Mouse (Mus musculus) neural tube, embryonic 13.5 days (tissue): Measurements from ENCODE around the gene Mmadhc. TPM values are rescaled to one million over a fixed set of nuclear protein-coding genes. Genes with fewer than 3 reads are reported as not detected.

Source experiments
- ATAC-seq: fragments of 200-750 bp; cut with Nextera tagmentation; 2 replicates; pipeline ENCODE4 v1.8.0; 2017; ENCODE audit warnings: low read depth, mild to moderate bottlenecking, moderate TSS enrichment, moderate library complexity
- H3K27ac ChIP-seq: fragments of 300-500 bp; sonication (generic); replicated peaks from 2 replicates; pipeline ENCODE4 v1.5.1; 2015; ENCODE audit warnings: moderate library complexity, mild to moderate bottlenecking, inconsistent platforms
- H3K27me3 ChIP-seq: fragments of 300-500 bp; sonication (generic); 2 replicates; pipeline ENCODE4 v1.6.1; 2015; ENCODE audit warnings: mild to moderate bottlenecking, inconsistent platforms
- H3K36me3 ChIP-seq: fragments of 300-500 bp; sonication (generic); 2 replicates; pipeline ENCODE4 v1.6.1; 2015; ENCODE audit warnings: mild to moderate bottlenecking, inconsistent platforms
- H3K4me1 ChIP-seq: fragments of 300-500 bp; sonication (generic); replicated peaks from 2 replicates; pipeline ENCODE4 v1.6.1; 2015; ENCODE audit warnings: inconsistent platforms
- H3K4me2 ChIP-seq: fragments of 300-500 bp; sonication (generic); 2 replicates; pipeline ENCODE4 v1.6.1; 2015; ENCODE audit warnings: inconsistent platforms, mild to moderate bottlenecking, moderate library complexity
- H3K4me3 ChIP-seq: fragments of 300-500 bp; sonication (generic); 2 replicates; pipeline ENCODE4 v1.5.1; 2015; ENCODE audit warnings: mild to moderate bottlenecking, inconsistent platforms
- H3K9ac ChIP-seq: fragments of 300-500 bp; sonication (generic); 2 replicates; pipeline ENCODE4 v1.6.1; 2015; ENCODE audit warnings: moderate library complexity, mild to moderate bottlenecking, inconsistent platforms
- H3K9me3 ChIP-seq: fragments of 300-500 bp; sonication (generic); 2 replicates; pipeline ENCODE4 v1.6.1; 2016; ENCODE audit warnings: inconsistent platforms
- WGBS: fragments of 180-500 bp; shearing (Covaris S2); methylation state at CpG from one replicate; pipeline ENCODE4 v1.1.7; 2015; 5-methylcytosine and 5-hydroxymethylcytosine counted together
- polyA plus RNA-seq: library from polyadenylated mRNA; unstranded; fragments of >200 nt; fragmentation: Nextera tagmentation; extraction: Ambion mirVana; gene quantifications from 2 replicates; pipeline ENCODE4 v1.2.1, GENCODE M21; 2015

Mmadhc gene
- polyA plus RNA-seq, 1 experiment from 2014 or later: 143 TPM

DNA sequence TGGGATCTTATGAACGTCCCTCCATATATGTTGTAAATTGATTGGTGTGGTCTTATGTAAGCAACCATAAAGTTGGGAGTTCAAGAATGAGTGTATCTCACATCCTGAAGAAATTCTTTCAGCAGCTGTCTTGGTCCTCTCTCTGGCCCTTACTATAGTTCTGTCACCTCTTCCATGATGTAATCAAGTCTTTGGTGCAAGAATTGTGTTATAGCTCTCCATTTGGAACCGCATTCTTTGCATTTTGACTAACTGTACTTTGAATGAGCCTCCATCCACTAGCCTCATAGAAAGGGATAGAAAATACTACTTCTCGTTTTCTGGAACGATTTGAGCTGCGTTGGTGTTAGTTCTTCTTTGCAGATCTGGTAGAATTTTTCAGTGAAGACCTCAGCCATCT is 41.6 kb downstream of the Mmadhc start:
- Histone ChIP-seq H3K4me1 (no peaks in the 10 kb centered on the region), H3K4me3 (no peak overlapping the region), H3K36me3 (no peaks in the 10 kb centered on the region), H3K9me3 (no peaks in the 10 kb centered on the region), H3K4me2 (no peak overlapping the region), H3K27me3 (no peaks in the 10 kb centered on the region), H3K27ac (no peak overlapping the region), H3K9ac (no peak overlapping the region)
- no peak for ATAC-seq
- 90% methylated on average over 5 of the region's 5 CpGs for WGBS

DNA sequence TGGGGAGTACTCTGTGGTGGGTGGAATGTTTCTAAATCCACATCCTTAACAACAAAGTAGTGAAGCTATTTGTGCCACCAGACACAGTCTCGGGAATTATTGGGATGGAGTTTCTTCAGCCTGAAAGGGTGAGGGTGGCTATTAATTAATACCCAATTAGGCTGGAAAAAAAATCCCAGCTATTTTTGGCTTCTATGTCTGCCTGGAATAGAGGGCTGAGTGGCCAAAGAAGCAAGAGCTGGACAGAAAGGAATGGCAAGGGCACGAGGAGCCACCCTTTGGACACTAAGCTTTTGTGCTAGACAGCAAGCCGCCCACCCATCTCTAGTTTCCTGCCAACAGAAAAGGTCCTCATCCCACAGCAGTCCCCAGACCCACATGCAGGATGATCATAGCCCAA is 48.0 kb downstream of the Mmadhc start:
- H3K4me3 ChIP-seq: no peak overlapping the region
- no peaks in the 10 kb centered on the region for H3K36me3 ChIP-seq
- 92% methylated on average over 3 of the region's 3 CpGs for WGBS
- H3K4me2 ChIP-seq: no peak overlapping the region
- H3K9me3 ChIP-seq: no peaks in the 10 kb centered on the region
- no peak overlapping the region for H3K27ac ChIP-seq
- H3K4me1 ChIP-seq: no peaks in the 10 kb centered on the region
- ATAC-seq: no peak
- H3K27me3 ChIP-seq: no peaks in the 10 kb centered on the region
- H3K9ac ChIP-seq: no peak overlapping the region

DNA sequence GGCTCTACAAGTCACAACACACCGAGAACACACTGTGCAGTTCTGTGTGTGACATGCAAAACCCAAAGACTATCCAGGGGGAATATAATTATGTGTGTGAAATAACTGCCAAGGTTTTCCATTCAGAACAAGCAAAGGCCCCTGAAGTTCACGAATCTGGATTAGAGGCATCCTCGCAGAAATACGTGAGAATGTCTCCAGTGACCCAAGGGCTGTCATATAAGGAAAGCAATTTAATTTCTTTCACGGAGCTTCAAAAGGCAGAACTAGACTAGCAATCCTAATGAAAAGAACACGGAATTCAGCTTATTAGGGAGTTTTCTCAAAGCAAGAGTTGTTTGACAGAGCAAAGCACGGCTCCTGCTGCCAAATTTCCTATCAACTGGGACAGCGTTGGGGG is 63.1 kb downstream of the Mmadhc start:
- ATAC-seq: no peak
- H3K27me3 ChIP-seq: no peaks in the 10 kb centered on the region
- H3K36me3 ChIP-seq: no peaks in the 10 kb centered on the region
- no peak overlapping the region for H3K4me2 ChIP-seq
- no peak overlapping the region for H3K9ac ChIP-seq
- no peak overlapping the region for H3K27ac ChIP-seq
- WGBS: 88% methylated on average over 8 of the region's 8 CpGs
- no peaks in the 10 kb centered on the region for H3K4me1 ChIP-seq
- H3K4me3 ChIP-seq: no peak overlapping the region
- no peaks in the 10 kb centered on the region for H3K9me3 ChIP-seq

Other genes with a start within 250 kb of the Mmadhc start
- 5.9 and 6.4 TPM in 2 replicates for gene Lypd6, start 230.4 kb downstream of the Mmadhc start, polyA plus RNA-seq